Mouse (Mus musculus) bone marrow, adult 2 months (tissue): ENCODE measurements around the gene Rdh14. TPM values are rescaled to one million over a fixed set of nuclear protein-coding genes. Genes with fewer than 3 reads are reported as not detected.

Experiments used
- H3K27ac ChIP-seq: fragments of 200-500 bp; 2 replicates; pipeline ENCODE4 v1.5.1; 2012; ENCODE audit warnings: low read depth, mild to moderate bottlenecking, control low read depth, inconsistent platforms, low read length; ENCODE audit not compliant: control insufficient read depth, poor library complexity, insufficient read depth
- H3K4me1 ChIP-seq: fragments of 200-500 bp; 2 replicates; pipeline ENCODE4 v1.6.1; 2011; ENCODE audit warnings: low read length; ENCODE audit not compliant: control insufficient read depth, insufficient read depth
- H3K4me3 ChIP-seq: fragments of 200-500 bp; replicated peaks from 2 replicates; pipeline ENCODE3; 2011; ENCODE audit warnings: mild to moderate bottlenecking, low read depth, low read length, control low read depth; ENCODE audit not compliant: control insufficient read depth
- CTCF ChIP-seq: fragments of 200-500 bp; IDR thresholded peaks from 2 replicates; pipeline ENCODE4 v1.5.1; 2011; ENCODE audit warnings: low read length, control low read depth; ENCODE audit not compliant: control insufficient read depth, insufficient read depth
- POLR2A ChIP-seq: fragments of 200-500 bp; IDR thresholded peaks from 2 replicates; pipeline ENCODE4 v1.6.1; 2011; ENCODE audit warnings: low read depth, mild to moderate bottlenecking, control low read depth, low read length, borderline replicate concordance; ENCODE audit not compliant: control insufficient read depth
- WGBS: fragments of 180-500 bp; shearing (Covaris S2); methylation state at CpG from one replicate; pipeline ENCODE4 v1.1.7; 2018; 5-methylcytosine and 5-hydroxymethylcytosine counted together
- polyA plus RNA-seq: library from polyadenylated mRNA; stranded (reverse); fragments of >200 nt; gene quantifications from 2 replicates; pipeline ENCODE4 v1.2.4, GENCODE M21; 2011; ENCODE audit warnings: low replicate concordance; ENCODE audit not compliant: missing spikeins, insufficient read depth, insufficient read length

The Rdh14 gene
- 2.7 and 2.9 TPM in 2 replicates for polyA plus RNA-seq

DNA sequence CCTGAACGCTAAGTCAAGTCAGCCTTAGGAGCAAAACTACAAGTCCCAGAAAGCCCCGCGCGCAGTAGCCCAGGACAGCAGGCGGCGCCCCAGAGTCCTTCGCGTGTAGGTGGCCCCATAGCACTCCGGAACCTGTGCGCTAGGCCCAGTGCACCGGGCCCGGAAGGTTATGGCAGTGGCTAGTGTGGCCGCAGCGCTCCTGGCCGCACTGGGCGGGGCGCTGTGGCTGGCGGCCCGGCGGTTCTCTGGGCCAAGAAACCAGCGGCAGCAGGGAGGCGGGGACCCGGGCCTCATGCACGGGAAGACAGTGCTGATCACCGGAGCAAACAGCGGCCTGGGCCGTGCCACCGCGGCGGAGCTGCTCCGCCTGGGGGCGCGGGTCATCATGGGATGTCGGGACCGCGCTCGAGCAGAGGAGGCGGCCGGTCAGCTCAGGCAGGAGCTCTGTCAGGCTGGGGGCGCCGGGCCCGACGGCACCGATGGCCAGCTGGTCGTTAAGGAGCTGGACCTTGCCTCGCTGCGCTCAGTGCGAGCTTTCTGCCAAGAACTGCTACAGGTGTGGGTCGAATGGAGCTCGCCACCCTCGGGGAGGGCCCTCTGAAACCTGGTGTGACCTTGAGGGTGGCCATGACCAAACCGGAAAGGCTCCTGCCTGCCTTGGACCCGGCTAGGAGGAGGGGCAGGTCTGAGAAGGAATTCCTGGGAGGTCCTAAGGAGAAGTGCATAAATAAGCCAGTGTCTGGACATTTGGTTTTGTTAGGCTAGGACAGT is at the start of gene Rdh14:
Gene Rdh14 (plus strand): TSS at position 102 of the 771 bp plus-strand sequence.
- Histone ChIP-seq H3K4me3 (peak within 1 kb of the TSS; percentile 97), H3K27ac (peak within 1 kb of the TSS; percentile 94), H3K4me1 (no peaks in the 10 kb centered on the region; the same call in 1 of the 2 replicates)
- peak; percentile 44; the same call in 1 of the 2 replicates for TF ChIP-seq CTCF
- TF ChIP-seq POLR2A: peak; percentile 86
- under 1% methylated on average over 52 of the region's 53 CpGs for WGBS

DNA sequence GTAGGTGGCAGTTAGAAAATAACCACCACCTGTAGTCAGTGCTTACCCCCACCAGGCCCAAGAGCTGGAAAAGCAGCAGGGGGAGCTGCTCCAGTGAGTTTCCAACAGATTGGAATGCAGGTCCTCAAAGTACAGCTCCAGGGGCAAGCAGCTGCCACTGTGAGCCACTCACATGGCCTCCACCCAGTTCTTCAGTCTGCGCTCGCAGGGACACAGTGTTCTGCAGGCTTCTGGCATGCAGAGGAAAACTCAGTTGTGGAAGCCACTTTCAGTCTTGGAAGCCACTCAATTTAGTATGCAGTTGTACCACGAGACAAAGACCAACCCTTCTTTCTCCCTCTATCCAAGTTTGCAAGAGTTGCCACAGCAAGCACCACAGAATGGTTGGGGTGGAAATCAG is 39.9 kb upstream of the Rdh14 start:
- H3K4me3 ChIP-seq: no peak overlapping the region
- 71% methylated on average over 3 of the region's 3 CpGs for WGBS
- no peaks in the 10 kb centered on the region for H3K4me1 ChIP-seq
- TF ChIP-seq CTCF (no peak), POLR2A (no peak)
- H3K27ac ChIP-seq: no peak overlapping the region

DNA sequence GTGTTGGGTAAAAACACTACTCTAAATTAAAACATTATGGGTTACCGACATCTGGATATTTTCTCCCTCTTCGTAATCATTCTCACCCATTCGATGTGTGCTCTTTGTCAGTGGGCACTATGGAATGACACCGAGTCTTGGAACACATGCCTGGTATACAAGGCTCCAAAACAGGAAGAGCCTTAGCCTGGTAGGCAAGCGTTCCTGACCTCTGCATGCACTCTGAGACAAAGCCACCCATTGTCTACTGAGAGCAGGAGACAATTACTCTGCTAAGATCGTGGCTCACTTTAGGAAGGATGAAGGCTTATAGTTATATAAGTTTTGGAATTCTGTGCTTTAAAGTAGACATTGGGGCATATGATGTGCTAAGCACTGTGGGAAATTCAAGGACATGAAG is 32.8 kb upstream of the Rdh14 start:
- TF ChIP-seq CTCF (no peak), POLR2A (no peak)
- Histone ChIP-seq H3K4me3 (no peak overlapping the region), H3K4me1 (no peaks in the 10 kb centered on the region), H3K27ac (no peak overlapping the region)
- WGBS: 45% methylated on average over 6 of the region's 6 CpGs

DNA sequence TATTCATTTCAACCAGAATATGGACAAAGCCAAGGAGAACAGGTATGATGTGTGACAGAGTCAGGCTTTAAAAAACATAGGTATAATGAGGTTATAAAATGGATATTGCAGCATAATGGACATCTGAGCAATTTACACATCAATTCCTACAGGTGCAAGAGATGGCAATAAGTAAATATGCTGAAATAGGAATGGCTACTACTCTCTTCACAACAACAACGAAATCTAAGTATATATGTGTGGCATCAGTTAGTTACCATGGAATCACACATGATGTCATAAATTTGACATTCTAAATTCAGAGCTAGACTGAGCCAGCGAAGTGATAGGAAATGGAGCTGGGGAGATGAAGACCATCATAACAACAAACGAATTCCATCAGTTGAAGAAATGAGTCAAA is 20.9 kb upstream of the Rdh14 start, which contains the start of gene Nt5c1b:
Gene Nt5c1b (plus strand): TSS at position 301 of the 400 bp plus-strand sequence.
- Histone ChIP-seq H3K27ac (no peak within 1 kb of the TSS), H3K4me3 (no peak within 1 kb of the TSS)

DNA sequence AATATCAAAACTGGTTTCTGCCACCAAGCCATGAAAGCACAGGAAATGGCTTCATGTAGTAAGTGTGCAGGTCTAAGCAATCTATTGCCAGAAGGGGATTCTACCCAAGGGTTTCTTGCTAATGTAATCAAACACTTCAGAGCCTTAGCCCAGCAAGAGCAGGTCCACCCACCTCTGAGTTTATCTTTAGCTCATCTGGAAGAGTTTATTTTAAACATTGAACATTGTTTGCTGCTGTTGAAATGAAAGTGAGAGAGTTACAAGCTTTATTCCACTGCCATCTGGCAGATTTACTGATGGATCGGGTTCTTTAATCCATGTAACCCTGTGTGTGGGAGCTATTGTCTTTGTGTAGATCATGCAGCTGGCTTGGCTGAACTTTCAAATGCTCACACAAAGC is 10.2 kb downstream of the Rdh14 start:
- H3K27ac ChIP-seq: no peak overlapping the region
- H3K4me3 ChIP-seq: no peak overlapping the region
- 87% methylated on average over 1 of the region's 1 CpGs for WGBS
- TF ChIP-seq POLR2A (no peak), CTCF (no peak)
- no peaks in the 10 kb centered on the region for H3K4me1 ChIP-seq

More for the DNA sequence above, 20.9 kb upstream of the Rdh14 start, which contains the start of gene Nt5c1b:
- TF ChIP-seq CTCF (no peak), POLR2A (no peak)
- WGBS: 58% methylated on average over 3 of the region's 3 CpGs
- no peaks in the 10 kb centered on the region for H3K4me1 ChIP-seq

DNA sequence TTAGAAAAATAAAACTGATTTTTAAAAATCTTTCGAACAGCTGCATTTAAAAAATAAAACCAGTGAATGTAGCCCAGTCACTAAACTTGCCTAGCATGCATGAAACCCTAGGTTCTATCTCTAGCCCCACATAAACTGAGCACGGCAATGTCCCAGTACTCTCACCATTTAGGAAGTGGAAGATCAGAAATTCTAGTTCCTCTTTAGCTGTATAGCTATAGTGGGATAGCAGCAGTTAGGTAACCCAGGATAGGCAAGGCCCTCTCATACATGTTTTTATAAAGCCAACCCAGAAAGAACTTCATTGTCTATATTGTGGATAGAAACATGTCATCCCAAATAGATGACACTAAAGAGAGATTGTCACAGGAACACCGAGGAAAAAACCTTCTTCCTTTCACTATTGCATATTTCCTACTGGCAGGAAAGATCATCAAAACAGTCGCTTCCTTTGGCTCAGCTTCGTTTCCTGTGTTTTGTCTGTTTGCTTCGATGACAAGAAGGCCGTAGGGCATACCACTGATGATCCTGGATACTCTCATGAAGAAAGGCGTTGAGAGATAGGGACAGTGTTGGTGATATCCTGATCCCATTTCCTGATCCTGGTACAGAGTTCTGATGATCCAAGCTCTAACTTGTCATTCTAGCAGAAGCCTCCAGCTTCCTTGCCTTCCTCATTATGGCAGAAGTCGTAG is 12.0 kb downstream of the Rdh14 start:
- TF ChIP-seq CTCF: no peak
- TF ChIP-seq POLR2A: no peak
- H3K27ac ChIP-seq: no peak overlapping the region
- no peak overlapping the region for H3K4me3 ChIP-seq
- H3K4me1 ChIP-seq: no peaks in the 10 kb centered on the region
- WGBS: 35% methylated on average over 9 of the region's 9 CpGs

DNA sequence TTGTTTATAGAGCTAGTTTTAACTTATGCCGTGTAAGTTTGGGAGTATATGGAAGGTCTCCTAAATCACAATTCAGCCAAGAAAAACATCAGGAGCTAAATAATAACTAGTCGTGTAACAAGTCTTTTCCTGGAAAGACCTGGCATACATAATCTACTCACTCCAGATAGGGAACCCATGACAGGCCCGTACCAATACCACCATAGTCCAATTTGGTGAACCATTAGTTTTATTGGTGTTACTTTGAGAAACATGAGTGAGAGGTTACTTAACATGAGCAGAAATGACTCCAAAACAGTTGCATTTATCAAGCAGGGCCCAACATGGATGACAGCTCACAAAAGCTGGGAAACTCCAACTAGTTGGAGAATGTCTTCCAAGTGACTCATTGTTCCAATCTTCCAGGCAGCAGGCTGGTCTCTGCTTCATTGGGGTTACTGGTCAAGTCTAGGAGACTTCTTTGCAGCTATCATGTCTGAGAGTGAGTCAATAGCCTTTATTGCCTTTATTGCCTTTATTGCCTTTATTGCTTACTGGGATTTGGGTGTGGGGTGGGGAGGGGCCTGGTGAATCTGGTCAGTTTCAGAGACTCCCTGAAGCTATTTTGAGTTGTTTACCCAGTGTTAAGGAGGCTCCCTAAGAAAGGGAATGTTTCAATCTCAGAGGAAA is 20.1 kb downstream of the Rdh14 start:
- Histone ChIP-seq H3K4me3 (no peak overlapping the region), H3K4me1 (no peaks in the 10 kb centered on the region), H3K27ac (no peak overlapping the region)
- 87% methylated on average over 3 of the region's 3 CpGs for WGBS
- TF ChIP-seq POLR2A (no peak), CTCF (no peak)

DNA sequence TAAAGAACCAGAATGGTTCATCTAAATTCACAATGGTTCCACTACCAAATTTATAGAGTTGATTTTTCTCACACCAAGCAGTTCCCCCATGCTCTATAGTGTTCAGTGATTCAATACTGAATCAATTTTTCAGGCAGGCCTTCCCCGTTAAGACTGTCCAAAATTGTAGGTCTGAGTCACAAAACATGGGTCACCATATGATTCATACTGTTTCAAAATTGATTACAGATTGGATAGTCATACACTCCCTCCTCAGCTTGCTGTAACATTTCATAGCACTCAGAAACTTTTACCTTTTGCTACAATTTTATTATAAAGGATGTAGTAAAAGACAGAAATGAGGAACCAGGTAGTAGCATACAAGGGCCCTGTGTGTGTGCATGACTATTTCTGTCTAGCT is 20.9 kb downstream of the Rdh14 start:
- no peak overlapping the region for H3K27ac ChIP-seq
- WGBS: 85% methylated on average over 1 of the region's 1 CpGs
- H3K4me1 ChIP-seq: no peaks in the 10 kb centered on the region
- TF ChIP-seq POLR2A (no peak), CTCF (no peak)
- no peak overlapping the region for H3K4me3 ChIP-seq
